Mouse (Mus musculus) right cerebral cortex, postnatal 4 days (tissue): Measurements from ENCODE around the gene Gm7534.
"Not testable (repeated sequence)": the region's sequence is repeated elsewhere in the genome, so short reads cannot be mapped to it uniquely, and the experiment has no call there.

Experiments
- DNase-seq: peaks from one replicate; pipeline ENCODE4 v3.0.0-alpha.2; 2022

The Gm7534 gene

GRCm38 (mm10) chr4:134199371-134199770, 3.4 kb downstream of the Gm7534 start:
- no peak for DNase-seq

GRCm38 (mm10) chr4:134186268-134186667, 16.5 kb downstream of the Gm7534 start:
- no peak for DNase-seq

- no peak for DNase-seq
These were observed 17.2 kb downstream of the Gm7534 start for GRCm38 (mm10) chr4:134185569-134185968.

- DNase-seq, result no peak
These were observed 19.1 kb downstream of the Gm7534 start for GRCm38 (mm10) chr4:134183711-134184110.

- no peak for DNase-seq
These were observed 21.0 kb downstream of the Gm7534 start for GRCm38 (mm10) chr4:134181825-134182224.

GRCm38 (mm10) chr4:134181112-134181511, 21.7 kb downstream of the Gm7534 start:
- no peak for DNase-seq

GRCm38 (mm10) chr4:134172391-134172790, 30.4 kb downstream of the Gm7534 start:
- DNase-seq, result no peak

GRCm38 (mm10) chr4:134166906-134167305, 35.9 kb downstream of the Gm7534 start:
- DNase-seq, result no peak

- DNase-seq, result no peak
These were observed 37.0 kb downstream of the Gm7534 start for GRCm38 (mm10) chr4:134165548-134166465.

GRCm38 (mm10) chr4:134165024-134165423, 37.8 kb downstream of the Gm7534 start:
- DNase-seq, result no peak

GRCm38 (mm10) chr4:134164591-134164990, 38.2 kb downstream of the Gm7534 start:
- DNase-seq, result no peak

GRCm38 (mm10) chr4:134160071-134160470, 42.7 kb downstream of the Gm7534 start:
- peak; percentile 4 for DNase-seq

- no peak for DNase-seq
These were observed 44.0 kb downstream of the Gm7534 start for GRCm38 (mm10) chr4:134158774-134159173.

GRCm38 (mm10) chr4:134157558-134157957, 45.2 kb downstream of the Gm7534 start:
- no peak for DNase-seq

GRCm38 (mm10) chr4:134156744-134157143, 46.1 kb downstream of the Gm7534 start:
- DNase-seq, result no peak

- no peak for DNase-seq
These were observed 46.8 kb downstream of the Gm7534 start for GRCm38 (mm10) chr4:134155961-134156465.

- DNase-seq, result no peak
These were observed 47.3 kb downstream of the Gm7534 start for GRCm38 (mm10) chr4:134155531-134155930.

- DNase-seq, result no peak
These were observed 48.5 kb downstream of the Gm7534 start for GRCm38 (mm10) chr4:134154354-134154753.

- DNase-seq, result no peak
These were observed 49.1 kb downstream of the Gm7534 start for GRCm38 (mm10) chr4:134153656-134154055.

- DNase-seq, result no peak
These were observed 50.7 kb downstream of the Gm7534 start for GRCm38 (mm10) chr4:134152112-134152511.

- no peak for DNase-seq
These were observed 53.4 kb downstream of the Gm7534 start for GRCm38 (mm10) chr4:134149389-134149788.

GRCm38 (mm10) chr4:134144297-134144696, 58.5 kb downstream of the Gm7534 start:
- DNase-seq, result not testable (repeated sequence)
